Mouse (Mus musculus) neural tube, embryonic 11.5 days (tissue): ENCODE data around the gene Paqr9. TPM values are rescaled to one million over a fixed set of nuclear protein-coding genes. Genes with fewer than 3 reads are reported as not detected.
"Not testable (repeated sequence)": the region's sequence is repeated elsewhere in the genome, so short reads cannot be mapped to it uniquely, and the experiment has no call there.

Experiments
- ATAC-seq: fragments of 200-750 bp; cut with Nextera tagmentation; 2 replicates; pipeline ENCODE4 v1.8.0; 2017; ENCODE audit warnings: moderate number of reproducible peaks, mild to moderate bottlenecking, moderate TSS enrichment, moderate library complexity; ENCODE audit not compliant: insufficient read depth, low FRiP score, low TSS enrichment
- DNase-seq: peaks from one replicate; pipeline ENCODE4 v3.0.0-alpha.2; 2015; ENCODE audit warnings: low spot score
- H3K27ac ChIP-seq: fragments of 300-500 bp; sonication (generic); 2 replicates; pipeline ENCODE4 v1.5.1; 2014; ENCODE audit warnings: low read depth, mild to moderate bottlenecking, low read length
- H3K27me3 ChIP-seq: fragments of 300-500 bp; sonication (generic); 2 replicates; pipeline ENCODE4 v1.6.1; 2014; ENCODE audit warnings: mild to moderate bottlenecking, low read length, mixed read lengths; ENCODE audit not compliant: control insufficient read depth, insufficient read depth
- H3K36me3 ChIP-seq: fragments of 300-500 bp; sonication (generic); 2 replicates; pipeline ENCODE4 v1.6.1; 2014; ENCODE audit warnings: mild to moderate bottlenecking, low read length, moderate library complexity, mixed read lengths; ENCODE audit not compliant: control insufficient read depth, insufficient read depth
- H3K4me1 ChIP-seq: fragments of 300-500 bp; sonication (generic); 2 replicates; pipeline ENCODE4 v1.6.1; 2014; ENCODE audit warnings: low read length, mixed read lengths; ENCODE audit not compliant: control insufficient read depth, insufficient read depth
- H3K4me2 ChIP-seq: fragments of 300-500 bp; sonication (generic); 2 replicates; pipeline ENCODE4 v1.6.1; 2014; ENCODE audit warnings: low read depth, mild to moderate bottlenecking, moderate library complexity
- H3K4me3 ChIP-seq: fragments of 300-500 bp; sonication (generic); 2 replicates; pipeline ENCODE4 v1.5.1; 2014; ENCODE audit warnings: low read depth, low read length
- H3K9ac ChIP-seq: fragments of 300-500 bp; sonication (generic); 2 replicates; pipeline ENCODE4 v1.6.1; 2014; ENCODE audit warnings: mild to moderate bottlenecking, low read length
- H3K9me3 ChIP-seq: fragments of 300-500 bp; sonication (generic); 2 replicates; pipeline ENCODE4 v1.6.1; 2016; ENCODE audit warnings: low read length; ENCODE audit not compliant: control insufficient read depth
- WGBS: fragments of 180-500 bp; shearing (Covaris S2); extraction: QIAGEN DNeasy Blood & Tissue Kit; methylation state at CpG from one replicate; pipeline ENCODE4 v1.1.7; 2014; 5-methylcytosine and 5-hydroxymethylcytosine counted together
- polyA plus RNA-seq: library from polyadenylated mRNA; unstranded; fragments of >200 nt; fragmentation: Nextera tagmentation; extraction: Ambion mirVana; gene quantifications from 2 replicates; pipeline ENCODE4 v1.2.1, GENCODE M21; 2014

The Paqr9 gene
- polyA plus RNA-seq = 0.59 and 0.80 TPM in 2 replicates

- H3K4me1 ChIP-seq = peaks cover 6% of the 10 kb centered on the region; the same call in 1 of the 2 replicates
- no peaks in the 10 kb centered on the region for H3K9me3 ChIP-seq
- WGBS = under 1% methylated on average over 64 of the region's 118 CpGs
- peak within 1 kb of the TSS; percentile 62 for H3K4me3 ChIP-seq
- no peak within 1 kb of the TSS for H3K27ac ChIP-seq
- peak within 1 kb of the TSS; percentile 65 for H3K9ac ChIP-seq
- H3K36me3 ChIP-seq = no peaks in the 10 kb centered on the region
- ATAC-seq = peak; percentile 73
- peak within 1 kb of the TSS; percentile 94 for H3K4me2 ChIP-seq
- peak; percentile 61 for DNase-seq
- H3K27me3 ChIP-seq = peaks cover 32% of the 10 kb centered on the region
These were observed at the start of gene Paqr9 for GRCm38 (mm10) chr9:95559059-95559935. TSS of gene Paqr9 (plus strand) at chr9:95559657.

DNA sequence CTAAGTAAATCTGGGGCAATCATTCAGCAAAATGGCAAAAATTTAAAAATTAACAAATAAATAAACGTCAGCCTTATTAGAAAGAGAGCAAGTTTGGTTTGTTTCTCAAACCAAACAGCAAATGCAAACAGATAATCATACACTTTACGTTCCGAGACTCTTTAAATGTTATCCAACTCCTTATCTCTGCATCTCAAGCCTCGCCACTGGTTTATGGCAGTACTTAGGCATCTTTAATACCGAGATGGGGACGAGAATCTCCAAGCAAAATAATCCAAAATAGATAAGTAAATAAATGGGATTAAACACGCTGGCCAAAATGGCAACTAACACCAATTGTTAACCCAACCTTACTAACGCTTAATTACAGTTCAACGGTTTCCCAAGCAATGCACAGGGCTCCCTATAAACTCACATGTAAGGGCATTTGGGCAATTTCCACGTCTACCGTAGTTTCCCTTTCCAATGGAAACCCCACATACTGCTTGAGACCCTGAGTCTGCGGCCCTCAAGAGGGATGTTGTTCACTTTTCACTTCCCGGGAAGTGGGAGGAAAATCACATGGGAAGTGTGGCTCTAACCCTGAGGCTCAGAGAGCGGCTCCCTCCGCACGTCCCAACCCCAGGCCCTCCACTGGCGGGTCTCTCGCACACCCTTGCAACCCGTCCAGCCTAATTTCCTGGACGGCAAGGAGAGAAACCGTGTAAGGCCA, 48.6 kb upstream of the Paqr9 start:
- peak overlapping the region; percentile 85 for H3K4me2 ChIP-seq
- H3K9ac ChIP-seq = peak overlapping the region; percentile 96
- WGBS = 10% methylated on average over 21 of the region's 21 CpGs
- peaks cover 9% of the 10 kb centered on the region for H3K4me1 ChIP-seq
- H3K27me3 ChIP-seq = no peaks in the 10 kb centered on the region
- peak; percentile 14 for ATAC-seq
- H3K9me3 ChIP-seq = no peaks in the 10 kb centered on the region
- no peak for DNase-seq
- no peaks in the 10 kb centered on the region for H3K36me3 ChIP-seq
- H3K27ac ChIP-seq = no peak overlapping the region; the same call in 1 of the 2 replicates
- peak overlapping the region; percentile 98 for H3K4me3 ChIP-seq

GRCm38 (mm10) chr9:95511472-95512330, 47.8 kb upstream of the Paqr9 start, which contains the start of gene U2surp:
TSS of gene U2surp (minus strand) at chr9:95511996.
- H3K9me3 ChIP-seq = no peaks in the 10 kb centered on the region
- no peaks in the 10 kb centered on the region for H3K36me3 ChIP-seq
- H3K27me3 ChIP-seq = no peaks in the 10 kb centered on the region
- H3K9ac ChIP-seq = peak within 1 kb of the TSS; percentile 96
- H3K27ac ChIP-seq = peak within 1 kb of the TSS; percentile 84
- H3K4me3 ChIP-seq = peak within 1 kb of the TSS; percentile 98
- DNase-seq (peak; percentile 98), ATAC-seq (peak; percentile 92)
- peak within 1 kb of the TSS; percentile 85 for H3K4me2 ChIP-seq
- peaks cover 9% of the 10 kb centered on the region for H3K4me1 ChIP-seq
- under 1% methylated on average over 74 of the region's 74 CpGs for WGBS

GRCm38 (mm10) chr9:95512331-95513030, 47.0 kb upstream of the Paqr9 start:
- Histone ChIP-seq H3K27ac (peak overlapping the region; percentile 67), H3K9ac (peak overlapping the region; percentile 96), H3K36me3 (no peaks in the 10 kb centered on the region), H3K9me3 (no peaks in the 10 kb centered on the region), H3K4me2 (peak overlapping the region; percentile 50), H3K27me3 (no peaks in the 10 kb centered on the region), H3K4me3 (peak overlapping the region; percentile 98), H3K4me1 (peaks cover 9% of the 10 kb centered on the region)
- DNase-seq = no peak
- no peak; the same call in 1 of the 2 replicates for ATAC-seq
- WGBS = 27% methylated on average over 15 of the region's 15 CpGs

GRCm38 (mm10) chr9:95513776-95514175, 45.7 kb upstream of the Paqr9 start:
- DNase-seq = no peak
- Histone ChIP-seq H3K27me3 (no peaks in the 10 kb centered on the region), H3K9ac (no peak overlapping the region), H3K4me3 (no peak overlapping the region), H3K36me3 (no peaks in the 10 kb centered on the region), H3K9me3 (no peaks in the 10 kb centered on the region), H3K4me2 (no peak overlapping the region), H3K4me1 (peaks cover 9% of the 10 kb centered on the region), H3K27ac (no peak overlapping the region)
- 92% methylated on average over 2 of the region's 2 CpGs for WGBS
- ATAC-seq = no peak

- H3K27ac ChIP-seq, H3K27me3 ChIP-seq, H3K9ac ChIP-seq, H3K4me2 ChIP-seq, H3K36me3 ChIP-seq, H3K9me3 ChIP-seq, DNase-seq, H3K4me1 ChIP-seq, H3K4me3 ChIP-seq, ATAC-seq: not testable (repeated sequence)
- WGBS = 93% methylated on average over 3 of the region's 3 CpGs
These were observed 45.1 kb upstream of the Paqr9 start for GRCm38 (mm10) chr9:95514361-95514760.

- Histone ChIP-seq H3K4me3 (no peak overlapping the region), H3K27me3 (no peaks in the 10 kb centered on the region), H3K36me3 (no peaks in the 10 kb centered on the region), H3K4me1 (no peaks in the 10 kb centered on the region), H3K9ac (no peak overlapping the region), H3K4me2 (no peak overlapping the region), H3K27ac (no peak overlapping the region), H3K9me3 (no peaks in the 10 kb centered on the region)
- ATAC-seq (no peak), DNase-seq (no peak)
- WGBS = 92% methylated on average over 5 of the region's 5 CpGs
These were observed 38.9 kb upstream of the Paqr9 start for GRCm38 (mm10) chr9:95520563-95520962.

GRCm38 (mm10) chr9:95521031-95521430, 38.4 kb upstream of the Paqr9 start:
- no peaks in the 10 kb centered on the region for H3K4me1 ChIP-seq
- H3K9me3 ChIP-seq = no peaks in the 10 kb centered on the region
- 91% methylated on average over 8 of the region's 8 CpGs for whole genome bisulfite sequencing
- H3K4me2 ChIP-seq = no peak overlapping the region
- no peak overlapping the region for H3K9ac ChIP-seq
- DNase-seq = no peak
- no peak for ATAC-seq
- H3K27ac ChIP-seq = no peak overlapping the region
- H3K4me3 ChIP-seq = no peak overlapping the region
- no peaks in the 10 kb centered on the region for H3K27me3 ChIP-seq
- H3K36me3 ChIP-seq = no peaks in the 10 kb centered on the region
